Mouse (Mus musculus) cerebellum, postnatal 4 days (tissue): ENCODE results near the gene Strada.
A peak's percentile ranks its signal among the peaks of the same experiment; 100 is the strongest.

ENCODE experiments used
- DNase-seq, 2 experiments: peaks; one replicate each; pipeline ENCODE4 v3.0.0; 2022; ENCODE audit warnings: low spot score in 2 of 2, mixed read lengths in 1 of 2

Strada gene

DNA sequence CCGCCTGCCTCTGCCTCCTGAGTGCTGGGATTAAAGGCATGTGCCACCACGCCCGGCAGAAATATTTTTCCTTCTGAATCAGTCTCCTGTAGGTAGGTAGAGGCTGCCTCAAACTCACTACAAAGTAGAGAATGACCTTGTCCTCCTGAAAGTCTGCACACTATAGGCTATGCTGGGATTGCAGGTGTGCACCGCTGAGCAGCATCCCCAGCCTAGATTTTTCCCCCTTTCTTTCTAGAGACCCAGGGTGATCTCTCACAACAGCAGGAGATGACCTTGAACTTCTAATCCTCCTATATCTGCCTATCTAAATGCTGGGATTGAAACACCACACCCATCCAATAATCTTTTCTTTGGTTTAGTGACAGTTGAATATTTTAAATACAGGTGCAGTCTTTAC is 14.6 kb downstream of the Strada start:
- no peak for DNase-seq

DNA sequence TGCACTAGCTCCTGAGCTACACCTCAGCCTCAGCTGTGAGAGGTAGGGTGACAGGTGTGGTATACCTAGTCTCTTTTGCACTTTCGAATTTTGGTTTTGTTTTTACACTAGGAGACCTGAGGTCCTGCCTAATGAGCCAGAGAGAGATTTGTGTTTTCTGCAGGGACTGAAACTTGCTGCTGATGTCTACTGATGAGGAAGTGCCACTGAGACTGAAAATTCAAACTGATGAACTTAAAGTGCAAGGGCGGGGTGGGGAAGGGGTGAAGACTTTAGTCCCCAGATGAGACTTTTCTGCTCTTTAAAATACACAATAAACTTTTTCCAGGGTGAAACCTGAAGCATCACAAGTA is 21.5 kb downstream of the Strada start:
- no peak for DNase-seq

DNA sequence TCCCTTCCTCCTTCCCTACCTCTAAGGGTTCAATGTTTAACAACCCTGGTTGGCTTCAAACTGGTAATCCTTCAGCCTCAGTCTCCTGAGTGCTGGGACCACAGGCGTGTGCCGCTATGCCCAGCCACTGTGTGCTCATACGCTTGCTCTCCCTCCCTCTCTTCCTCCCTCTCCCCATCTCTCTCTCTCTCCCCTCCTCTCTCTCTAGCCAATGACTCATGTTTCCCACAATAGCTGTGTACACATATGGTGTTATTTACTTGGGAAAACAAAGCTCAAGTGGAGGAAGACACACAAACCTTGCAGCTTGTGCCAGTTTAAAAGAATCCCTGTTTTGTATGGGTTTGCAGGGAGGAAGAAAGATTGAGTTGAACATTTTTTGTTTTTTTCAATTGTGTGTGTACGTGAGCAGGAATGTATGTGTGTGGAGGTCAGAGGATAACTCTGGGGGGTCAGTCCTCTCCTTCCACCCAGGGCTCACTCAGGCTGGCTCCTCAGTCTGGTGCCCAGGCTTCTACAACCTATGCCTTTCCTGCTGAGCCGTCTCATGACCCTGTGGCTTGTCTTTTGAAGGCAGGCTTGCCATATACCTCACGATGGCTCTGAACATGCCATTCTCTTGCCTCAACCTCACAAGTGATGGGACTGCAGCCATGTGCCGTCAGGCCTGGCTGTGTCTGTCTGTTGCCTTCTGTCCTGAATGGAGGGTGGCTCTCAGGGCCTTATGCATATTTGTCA is 22.1 kb downstream of the Strada start:
- no peak for DNase-seq

DNA sequence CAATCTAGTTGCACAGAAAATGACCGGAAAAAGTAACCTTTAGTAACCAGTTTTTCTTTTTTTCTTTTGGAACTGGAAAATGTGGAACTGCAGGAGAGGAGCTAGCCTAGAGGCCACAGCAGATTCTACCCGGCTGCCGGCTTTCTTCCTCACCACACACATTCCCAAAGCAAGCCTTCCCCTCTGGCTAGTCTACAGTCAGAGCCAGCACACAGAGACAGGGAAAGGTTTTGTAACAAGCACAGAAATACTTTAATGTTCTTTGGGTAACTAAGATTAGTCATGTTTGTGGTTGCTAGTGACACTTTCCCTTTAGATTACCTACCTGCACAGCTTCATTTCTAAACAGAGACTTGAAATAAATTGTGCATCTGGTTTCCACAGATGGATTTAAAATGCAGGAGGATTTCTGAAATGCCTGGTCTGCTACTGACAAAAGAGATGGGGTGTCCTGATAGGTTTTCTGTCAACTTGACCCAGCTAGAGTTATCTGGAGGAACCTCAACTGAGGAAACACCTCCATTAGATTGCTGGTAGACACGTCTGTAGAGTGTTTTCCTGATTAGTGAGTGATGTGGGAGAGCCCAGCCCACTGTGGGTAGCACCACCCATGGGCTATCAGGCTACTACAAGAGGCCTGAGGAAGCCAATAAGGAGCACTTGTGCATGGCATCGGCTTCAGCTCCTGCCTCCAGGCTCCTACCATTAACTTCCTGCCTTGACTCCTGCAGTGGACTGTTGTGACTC is 23.8 kb downstream of the Strada start:
- no peak for DNase-seq

DNA sequence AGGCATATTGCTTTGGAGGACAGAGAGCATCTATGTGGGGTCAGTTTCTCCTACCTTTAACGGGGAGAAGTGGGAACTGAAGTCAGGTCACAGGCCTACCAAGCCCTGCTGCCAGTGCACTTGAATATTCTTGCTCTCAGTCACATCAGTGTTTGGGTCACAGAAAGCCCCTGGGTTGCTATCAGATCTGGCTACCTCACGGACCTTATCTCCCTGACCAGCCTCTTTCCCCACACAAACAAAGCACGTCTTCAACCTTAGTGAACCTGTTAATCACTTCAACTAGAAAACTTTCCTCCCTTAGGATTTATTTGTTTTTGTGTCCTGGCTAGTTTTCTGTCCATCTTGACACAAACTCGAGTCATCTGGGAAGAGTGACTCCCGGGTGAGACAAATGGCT is 25.6 kb downstream of the Strada start:
- no peak for DNase-seq

DNA sequence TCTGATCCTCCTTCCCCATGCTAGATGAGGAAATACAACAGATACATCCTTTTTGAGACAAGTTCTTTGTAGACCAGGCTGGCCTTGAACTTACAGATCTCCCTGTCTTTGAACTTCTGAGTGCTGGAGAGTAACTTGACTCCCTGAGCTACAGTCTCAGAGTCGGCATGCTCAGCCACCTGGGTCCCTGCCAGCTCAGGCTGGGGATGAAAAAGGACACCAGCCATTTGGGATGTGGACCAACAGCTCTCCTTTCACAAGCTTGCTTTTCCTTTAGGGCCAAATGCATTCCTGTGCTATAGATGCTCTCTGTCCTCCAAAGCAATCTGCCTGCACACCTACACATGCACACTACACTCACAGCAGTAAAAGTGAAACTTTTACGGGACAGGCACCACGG is 26.9 kb downstream of the Strada start:
- DNase-seq, result no peak

DNA sequence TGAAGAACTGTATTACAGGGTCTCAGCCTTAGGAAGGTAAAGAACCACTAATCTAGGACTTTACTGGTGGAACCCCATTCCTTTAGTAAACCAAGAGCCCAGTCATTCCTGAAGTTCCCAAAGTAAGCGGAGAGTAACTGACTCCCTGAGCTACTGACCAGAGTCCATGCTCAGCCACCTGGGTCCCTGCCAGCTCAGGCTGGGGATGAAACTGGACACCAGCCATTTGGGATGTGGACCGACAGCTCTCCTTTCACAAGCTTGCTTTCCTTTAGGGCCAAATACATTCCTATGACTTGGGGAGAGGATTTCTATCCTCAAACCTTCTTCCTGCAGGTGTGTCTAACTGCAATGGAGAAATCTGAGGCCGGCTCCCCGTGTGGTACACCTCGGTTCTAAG is 27.6 kb downstream of the Strada start:
- DNase-seq, result no peak

DNA sequence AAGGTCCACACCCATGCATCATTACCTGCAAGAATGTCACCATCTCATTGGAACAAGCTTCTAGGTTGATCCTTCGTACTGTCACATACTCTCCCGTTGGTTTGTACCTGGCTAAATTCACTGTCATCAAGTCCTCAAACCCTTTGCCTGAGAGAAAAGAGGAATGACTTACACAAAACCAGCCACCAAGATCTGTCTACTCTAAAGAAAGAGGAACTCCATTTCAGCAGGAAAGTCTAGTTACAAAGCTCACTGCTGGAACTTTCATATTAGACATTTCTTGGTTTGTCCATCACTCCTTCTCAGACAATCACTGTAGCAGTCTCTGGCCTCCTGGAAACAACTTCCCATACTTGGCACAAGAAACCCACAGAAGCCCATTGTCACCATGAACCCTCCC is 28.7 kb downstream of the Strada start:
- no peak for DNase-seq

DNA sequence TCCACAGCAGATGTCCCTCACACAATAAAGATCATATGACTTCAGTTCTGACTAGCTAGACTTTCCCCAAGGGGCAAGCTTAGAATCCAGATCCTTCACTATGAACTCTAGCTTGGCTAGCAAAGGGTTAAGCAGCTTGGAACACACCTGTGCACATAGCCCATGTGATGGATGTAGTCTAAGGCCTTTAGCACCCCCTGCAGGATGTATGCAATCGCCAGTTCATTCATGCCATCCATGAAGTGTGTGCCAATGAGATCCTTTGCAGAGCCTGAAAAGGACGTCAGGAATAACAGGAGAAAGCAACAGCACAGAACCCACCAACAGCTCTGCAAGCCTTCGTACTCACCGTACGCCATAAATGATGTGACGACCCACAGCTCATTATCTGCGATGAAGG is 31.2 kb downstream of the Strada start:
- DNase-seq, result no peak

DNA sequence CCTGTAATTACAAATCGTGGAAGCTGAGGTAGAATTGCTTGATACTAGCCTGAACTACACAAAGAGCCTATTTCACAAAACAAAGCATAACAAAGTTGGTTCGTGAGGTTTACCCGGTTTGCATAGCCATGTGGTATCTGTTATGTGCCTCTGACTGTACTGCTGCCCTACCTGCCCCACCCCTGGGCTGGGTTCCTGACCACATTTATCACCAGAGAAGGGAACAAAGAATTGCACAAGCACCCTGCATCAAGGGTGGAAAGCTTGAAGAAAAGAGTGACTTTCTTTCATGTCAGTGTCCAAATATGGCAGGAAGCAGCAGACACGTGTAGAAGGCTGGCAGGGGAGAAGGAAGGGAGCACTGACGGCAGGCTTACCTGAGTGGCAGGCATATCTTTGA is 34.5 kb downstream of the Strada start:
- no peak for DNase-seq

DNA sequence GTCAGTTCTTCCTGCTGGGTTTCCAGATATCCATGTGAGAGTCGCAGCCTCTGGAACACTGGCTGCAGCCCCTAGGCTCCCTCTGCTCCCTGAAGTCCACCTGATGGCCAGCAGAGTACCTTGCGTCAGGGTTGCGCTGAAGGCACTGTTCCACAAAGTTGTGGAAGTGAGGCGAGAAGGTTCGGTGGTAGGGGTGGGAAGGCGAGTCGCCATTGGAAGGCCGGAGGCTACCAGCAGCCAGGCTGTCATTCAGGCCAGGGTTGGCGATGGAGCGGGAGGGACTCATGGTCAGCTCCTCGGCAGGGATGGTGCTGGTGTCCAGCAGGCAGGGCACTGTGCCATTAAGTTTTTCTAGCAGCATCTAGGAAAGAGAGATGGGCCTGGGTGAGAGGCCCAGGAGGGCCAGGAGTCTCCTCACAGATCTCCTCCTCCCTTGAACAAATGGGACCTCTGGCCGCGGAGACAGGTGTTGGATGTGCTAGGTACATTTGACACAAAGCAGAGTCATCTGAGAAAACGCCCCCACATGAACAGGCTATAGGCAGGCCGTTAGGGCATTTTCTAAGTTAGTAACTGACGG is 37.3 kb downstream of the Strada start:
- DNase-seq, result no peak

DNA sequence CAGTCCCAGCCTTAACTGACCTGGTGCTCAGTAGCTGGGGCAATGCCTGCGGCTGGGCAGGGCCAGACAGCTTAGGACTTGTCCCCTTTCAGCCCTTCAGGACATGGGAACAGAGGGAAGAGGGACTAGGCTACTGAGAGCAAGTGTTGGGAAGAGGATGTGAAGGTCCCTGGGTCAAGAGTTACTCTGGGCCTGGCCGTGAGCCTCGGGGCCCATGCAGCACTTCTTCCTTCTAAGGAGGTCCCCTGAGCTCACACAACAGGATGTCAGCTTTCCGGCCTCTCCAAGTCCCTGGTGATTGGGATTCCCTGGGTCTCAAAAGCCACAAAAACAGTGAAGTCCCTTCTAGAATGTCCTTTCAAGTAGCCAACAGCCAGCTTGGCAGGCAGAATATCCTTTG is 38.4 kb downstream of the Strada start:
- no peak for DNase-seq

DNA sequence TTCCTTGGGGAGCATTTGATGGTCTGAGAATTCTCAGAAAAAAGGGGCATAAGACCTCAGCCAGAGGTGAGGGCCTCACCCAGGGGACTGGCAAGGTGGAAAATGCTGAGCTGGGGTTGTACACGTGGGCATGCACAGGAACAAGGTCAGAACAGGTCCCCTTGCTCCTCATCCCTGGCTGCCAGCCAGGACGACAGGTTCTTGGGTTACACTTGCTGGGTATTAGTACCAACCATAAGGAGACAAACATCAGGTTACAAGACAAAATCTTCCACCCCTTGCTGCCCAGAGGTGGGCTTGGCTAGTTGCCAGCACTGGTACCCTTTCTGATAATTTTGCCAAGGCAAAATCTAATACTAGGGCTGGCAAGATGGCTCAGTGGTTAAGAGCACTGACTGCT is 39.7 kb downstream of the Strada start:
- DNase-seq, result no peak

DNA sequence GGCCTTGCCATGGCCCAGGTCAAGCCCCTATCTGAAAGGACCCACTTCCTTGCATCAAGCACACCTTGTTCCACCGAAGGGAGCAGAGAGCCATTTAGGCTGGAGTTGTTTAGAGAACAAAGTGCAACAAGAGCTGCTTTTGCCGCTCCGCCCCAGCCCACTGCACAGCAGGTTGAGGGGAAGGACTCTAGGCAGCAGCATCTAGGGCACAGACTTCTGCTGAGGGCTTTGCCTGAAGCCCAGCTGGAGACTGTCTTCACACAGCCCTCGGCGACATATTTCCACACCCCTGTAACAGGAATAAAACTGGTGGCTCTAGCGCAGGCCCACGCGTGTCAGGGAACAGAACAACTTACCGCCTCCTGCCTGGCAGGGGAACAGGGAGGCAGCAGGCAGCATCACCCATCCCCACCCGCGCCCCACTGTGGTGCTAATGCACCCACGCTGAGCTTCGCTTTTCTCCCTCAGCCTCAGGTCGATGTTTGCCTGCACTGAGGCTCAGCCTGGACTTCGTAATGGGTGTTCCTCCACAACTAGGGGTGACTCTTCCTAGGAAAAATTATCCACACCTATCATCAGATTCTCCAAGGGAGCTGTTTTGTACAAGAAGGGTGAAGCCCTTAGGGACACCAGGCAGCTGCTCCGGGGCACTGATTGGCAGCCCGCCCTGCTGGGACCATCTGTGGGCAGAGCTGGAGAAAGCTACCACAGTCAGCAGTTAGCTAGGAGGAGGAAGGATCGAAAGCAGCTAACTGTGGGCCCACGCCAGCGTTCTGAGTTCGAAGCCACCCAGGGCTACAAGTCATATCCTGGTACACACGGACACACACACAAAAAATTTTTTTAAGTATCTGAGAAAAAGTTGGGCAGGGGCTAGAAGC is 40.9 kb downstream of the Strada start, which contains the start of the genes Gm10840 and Limd2:
Gene Gm10840 (plus strand): TSS at position 10 of the 881 bp plus-strand sequence.
Gene Limd2 (minus strand): TSS at position 20 of the 881 bp plus-strand sequence.
- peak in 1 of 2 experiments; percentile 65 for DNase-seq

DNA sequence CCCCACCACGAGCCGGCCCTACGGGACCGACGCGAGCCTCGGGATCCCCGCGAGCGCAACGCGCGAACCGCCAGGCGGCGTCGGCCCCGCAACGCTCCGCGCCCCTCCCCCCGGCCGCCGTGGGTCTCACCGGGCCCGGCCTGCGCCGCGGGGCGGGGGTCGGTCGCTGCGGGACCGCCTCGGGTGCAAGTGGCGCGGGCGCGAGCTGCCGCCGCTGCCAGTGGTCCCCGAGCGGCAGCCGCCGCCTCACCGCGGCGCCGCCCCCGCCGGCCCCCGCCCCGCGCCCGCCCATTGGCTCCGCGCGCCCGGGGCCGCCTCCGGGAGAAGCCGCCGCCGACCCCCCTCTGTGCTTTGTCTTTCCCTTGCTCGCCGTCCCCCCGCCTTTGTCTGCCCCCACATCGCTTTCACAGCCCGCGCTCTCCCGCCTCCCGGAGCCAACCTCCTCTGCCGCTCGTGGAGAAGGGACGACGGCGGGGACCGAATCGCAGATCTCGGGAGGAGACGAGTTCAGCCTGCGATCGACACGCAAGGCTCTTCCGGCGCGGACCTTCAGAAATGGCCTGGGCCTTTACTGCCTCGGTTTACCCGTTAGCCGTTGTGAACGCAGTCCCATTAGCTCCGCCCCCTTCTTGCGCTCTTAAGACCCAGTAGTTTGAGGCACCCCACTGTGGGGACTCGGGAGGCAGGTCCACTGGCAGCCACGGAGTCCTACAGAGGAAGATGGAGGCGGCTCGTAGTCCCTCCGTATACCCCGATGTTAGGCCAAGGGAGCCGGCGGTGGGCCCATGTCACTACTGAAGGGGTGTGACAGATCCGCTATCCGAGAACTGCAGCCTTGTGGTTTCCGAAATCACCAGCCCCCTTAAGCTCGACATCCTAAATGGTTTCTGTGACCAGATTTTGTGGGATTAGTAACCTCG is 41.8 kb downstream of the Strada start:
- peak; percentile 67 to 84 for DNase-seq

DNA sequence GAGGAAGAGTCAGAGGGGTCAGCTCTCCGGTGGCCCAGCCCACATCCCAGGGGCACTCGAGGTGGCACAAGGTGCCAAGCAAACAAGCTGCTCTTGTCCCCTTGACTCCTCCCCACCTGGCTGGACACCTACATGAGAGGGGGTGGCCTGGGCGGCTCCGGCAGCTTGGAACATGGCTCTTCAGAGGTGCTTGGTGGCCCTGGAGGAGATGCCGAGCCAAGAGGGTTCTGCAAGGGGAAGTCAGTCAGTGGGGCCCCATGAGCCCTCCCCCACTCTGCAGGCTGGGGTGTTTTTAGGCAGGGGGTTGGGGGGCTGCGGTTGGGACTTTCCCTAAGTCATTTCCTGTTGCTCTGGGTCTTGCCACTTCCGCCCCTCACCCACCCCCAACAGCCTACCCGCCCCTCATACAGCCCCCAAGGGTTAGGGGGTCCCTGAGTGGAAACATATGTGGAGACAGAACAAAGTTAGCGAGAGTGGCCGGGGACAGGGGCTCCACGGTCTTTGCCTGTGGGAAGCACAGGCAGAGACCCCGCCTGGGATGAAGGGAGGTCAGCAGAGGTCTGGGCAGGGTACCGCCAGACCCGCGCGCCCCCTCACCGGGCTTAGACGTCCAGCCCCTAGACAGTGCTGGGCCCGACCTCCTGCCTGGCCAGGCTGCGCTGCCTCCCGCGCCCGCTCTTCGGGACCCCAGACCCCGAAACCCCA is 42.6 kb downstream of the Strada start:
- DNase-seq, result peak in 1 of 2 experiments; percentile 25

DNA sequence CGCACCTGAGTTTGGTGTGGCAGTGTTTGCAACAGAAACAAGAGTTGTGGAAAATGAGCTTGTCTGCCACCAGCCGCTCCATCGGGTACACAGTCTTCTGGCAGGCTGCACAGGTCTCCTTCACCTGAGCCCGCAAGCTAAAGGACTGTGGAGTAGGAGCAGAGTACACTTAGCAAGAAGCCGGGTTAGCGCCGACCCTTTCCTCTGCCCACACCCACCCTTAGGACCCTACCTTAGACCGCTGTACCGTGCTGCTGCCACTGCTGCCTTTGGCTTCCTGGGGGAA is 43.1 kb downstream of the Strada start:
- no peak for DNase-seq

DNA sequence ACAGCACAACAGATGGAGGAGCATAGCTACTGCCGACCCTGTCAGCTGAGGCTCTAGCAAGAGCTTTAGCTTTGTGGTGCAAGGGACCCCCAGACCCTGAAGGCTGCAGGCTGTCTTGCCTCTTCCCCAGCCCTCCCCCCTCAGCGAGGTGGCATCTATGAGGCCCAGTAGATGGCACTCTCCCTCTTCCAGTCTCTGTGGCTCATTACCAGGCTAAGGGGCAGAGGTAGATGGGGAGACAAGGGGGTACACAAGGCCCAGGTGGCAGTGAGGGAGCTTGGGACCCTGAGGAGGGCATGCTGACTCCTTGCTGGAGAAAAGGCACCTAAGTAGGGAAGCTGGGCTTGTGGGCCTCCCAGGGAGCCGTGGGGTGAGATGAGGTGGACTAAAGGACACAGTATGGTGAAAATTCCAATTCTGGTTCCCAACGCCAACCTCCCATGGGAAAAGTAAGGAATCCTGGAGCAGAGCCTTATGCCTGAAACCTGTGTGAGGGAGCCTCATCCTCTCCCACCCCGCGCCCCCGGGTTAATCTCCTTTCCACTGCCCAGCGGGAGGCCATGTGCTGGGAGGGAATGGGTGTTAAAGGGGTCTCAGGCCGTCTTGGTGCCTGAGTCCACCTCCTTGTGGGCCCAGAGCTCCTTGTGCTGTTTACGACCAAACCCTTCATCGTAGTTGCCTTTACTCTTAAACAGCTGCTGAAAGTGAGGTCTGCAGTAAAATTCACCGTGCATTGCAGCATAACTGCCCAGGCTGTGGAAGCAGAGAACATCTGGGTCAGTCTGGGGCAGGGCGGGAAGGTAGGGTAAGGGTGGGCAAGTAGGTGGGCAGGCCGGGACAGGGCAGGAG is 43.7 kb downstream of the Strada start:
- no peak for DNase-seq

DNA sequence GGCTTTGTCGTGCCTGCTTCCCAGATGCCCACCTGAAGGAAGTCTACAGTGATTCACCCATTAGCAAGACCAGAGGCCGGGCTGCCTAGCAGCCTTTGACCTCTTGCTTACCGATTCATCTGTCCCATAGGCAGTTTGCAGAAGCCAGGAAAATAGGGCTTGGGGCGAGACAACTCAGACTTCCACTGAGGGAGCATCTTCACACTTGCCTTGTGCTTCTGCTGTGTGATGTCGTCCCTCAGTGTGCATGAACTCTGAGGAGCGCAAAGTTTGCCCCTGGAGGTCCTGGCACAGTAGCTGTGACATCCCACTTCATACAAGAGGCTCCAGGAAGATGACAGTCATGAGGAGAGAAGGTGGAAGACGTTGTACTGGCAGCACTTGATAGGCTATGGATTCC is 44.8 kb downstream of the Strada start:
- no peak for DNase-seq

DNA sequence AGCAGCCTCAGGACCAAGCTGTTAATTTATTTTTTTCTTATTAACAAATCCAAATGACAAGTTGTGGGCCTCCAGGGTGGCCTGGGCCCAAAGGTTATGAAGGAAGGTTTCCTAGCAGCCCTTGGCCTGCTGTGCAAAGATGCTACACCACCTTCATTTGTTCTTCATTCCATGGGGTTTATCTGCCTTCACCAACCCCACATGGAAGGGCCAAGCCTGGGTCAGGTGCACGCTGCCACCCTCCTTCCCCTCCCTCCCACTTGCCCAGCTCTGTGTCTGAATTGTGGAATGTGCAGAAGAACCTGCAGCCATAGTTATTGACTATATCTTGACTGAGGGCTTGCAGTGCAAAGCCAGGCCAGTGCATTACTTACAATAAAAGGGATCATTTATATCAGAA is 45.7 kb downstream of the Strada start:
- DNase-seq, result no peak
